Mouse (Mus musculus): Measurements from ENCODE around the gene Panx1. TPM values are rescaled to one million over a fixed set of nuclear protein-coding genes. Genes with fewer than 3 reads are reported as not detected.

Panx1 gene
- total and polyA plus RNA-seq, 3 experiments: 19.7 to 54.0 (median 27.9) TPM

DNA sequence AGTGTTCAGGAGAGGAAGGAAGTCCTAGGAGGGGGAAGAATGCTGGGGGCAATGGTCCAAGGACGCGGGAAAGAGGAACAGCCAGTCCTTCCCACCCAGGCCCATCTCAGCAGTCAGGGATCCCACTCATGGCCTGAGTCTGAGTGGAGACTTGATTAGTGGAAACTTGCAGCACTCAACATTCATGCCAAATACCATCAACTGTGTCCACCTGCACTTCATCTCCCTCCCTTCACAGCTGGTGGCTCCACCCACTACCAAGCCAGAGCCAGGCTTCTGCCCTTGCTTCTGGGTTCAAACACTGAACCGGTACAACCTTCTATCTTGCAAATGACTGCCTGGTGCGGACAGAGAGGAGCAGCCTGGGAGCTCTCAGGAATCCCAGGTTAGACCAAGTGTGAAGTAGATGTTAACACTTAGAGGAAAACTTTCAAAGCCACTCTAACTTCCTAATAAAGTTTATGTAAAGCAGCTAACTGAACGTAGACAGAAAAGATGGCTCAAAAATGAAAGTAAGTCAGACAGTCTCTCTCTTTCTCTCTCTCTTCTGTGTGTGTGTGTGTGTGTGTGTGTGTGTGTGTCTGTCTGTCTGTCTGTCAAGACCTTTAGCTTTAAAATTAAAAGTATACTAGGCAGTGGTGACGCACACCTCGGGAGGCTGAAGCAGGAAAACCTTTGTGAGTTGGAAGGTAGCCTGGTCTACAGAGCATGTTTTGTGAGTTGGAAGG, 10.6 kb downstream of the Panx1 start:
- no peak for DNase-seq (ENCODE audit: extremely low read depth)
- Histone ChIP-seq H3K9me3 (replicated peaks; ENCODE audit: low read length) (peaks cover 6% of the 10 kb centered on the region), H3K9ac (ENCODE audit: insufficient read depth, low read depth) (0 out of 2 replicates have a peak overlapping the region, but pooled peaks have one; percentile 51), H3K4me3 (replicated peaks in 1 of 3; ENCODE audit: low read depth in 2 of 3, low read length in 2 of 3, poor library complexity in 1 of 3) (peak overlapping the region; percentile 5 to 18 (median 15)), H3K36me3 (replicated peaks in 1 of 2; ENCODE audit: control insufficient read depth in 1 of 2, insufficient read depth in 1 of 2, low read length in 1 of 2) (peaks cover 0 to 32% of the 10 kb centered on the region in 2 experiments), H3K79me2 (replicated peaks; ENCODE audit: control insufficient read depth, extremely low read depth, insufficient read depth, poor library complexity, severe bottlenecking) (no peaks in the 10 kb centered on the region), H3K4me1 (ENCODE audit: control insufficient read depth in 1 of 2, insufficient read depth in 2 of 2) (peaks cover 8 to 36% of the 10 kb centered on the region in 2 experiments), H3K4me2 (ENCODE audit: insufficient read depth, low read depth, poor library complexity, severe bottlenecking) (peak overlapping the region; percentile 47; the same call in 1 of the 2 replicates), H3K27ac (ENCODE audit: insufficient read depth, low read depth) (no peak overlapping the region), H3K27me3 (replicated peaks) (no peaks in the 10 kb centered on the region)
- no peak for TF ChIP-seq ZNF384 (IDR thresholded peaks at IDR 0.05; ENCODE audit: low read depth, low read length)
- TF ChIP-seq TBP (conservative IDR thresholded peaks at IDR 0.05; ENCODE audit: low read depth, low read length): no peak
- no peak for TF ChIP-seq GABPA (IDR thresholded peaks at IDR 0.05; ENCODE audit: insufficient replicate concordance, low read depth, low read length)
- no peak for TF ChIP-seq USF1 (IDR thresholded peaks at IDR 0.05; ENCODE audit: low read depth, low read length)
- TF ChIP-seq MEF2A (IDR thresholded peaks at IDR 0.05; ENCODE audit: borderline replicate concordance, low read depth, low read length): no peak
- TF ChIP-seq E2F4 (IDR thresholded peaks at IDR 0.05; ENCODE audit: insufficient replicate concordance, low read depth, low read length): no peak
- TF ChIP-seq CHD2 (IDR thresholded peaks at IDR 0.05; ENCODE audit: low read length): no peak
- no peak for TF ChIP-seq ELF1 (IDR thresholded peaks at IDR 0.05; ENCODE audit: low read depth, low read length)
- TF ChIP-seq IRF4 (IDR thresholded peaks at IDR 0.05; ENCODE audit: low read depth, low read length): no peak
- dilution Hi-C loops (cut with MboI; ENCODE audit: extremely low pct_ligation_motif_present, extremely low pct_unique_long_range_greater_than_20kb, low sequenced_read_pairs): no loop called here
- in situ Hi-C loops (cut with MboI; ENCODE audit: low pct_ligation_motif_present, low pct_unique_long_range_greater_than_20kb, low sequenced_read_pairs): no loop called here

DNA sequence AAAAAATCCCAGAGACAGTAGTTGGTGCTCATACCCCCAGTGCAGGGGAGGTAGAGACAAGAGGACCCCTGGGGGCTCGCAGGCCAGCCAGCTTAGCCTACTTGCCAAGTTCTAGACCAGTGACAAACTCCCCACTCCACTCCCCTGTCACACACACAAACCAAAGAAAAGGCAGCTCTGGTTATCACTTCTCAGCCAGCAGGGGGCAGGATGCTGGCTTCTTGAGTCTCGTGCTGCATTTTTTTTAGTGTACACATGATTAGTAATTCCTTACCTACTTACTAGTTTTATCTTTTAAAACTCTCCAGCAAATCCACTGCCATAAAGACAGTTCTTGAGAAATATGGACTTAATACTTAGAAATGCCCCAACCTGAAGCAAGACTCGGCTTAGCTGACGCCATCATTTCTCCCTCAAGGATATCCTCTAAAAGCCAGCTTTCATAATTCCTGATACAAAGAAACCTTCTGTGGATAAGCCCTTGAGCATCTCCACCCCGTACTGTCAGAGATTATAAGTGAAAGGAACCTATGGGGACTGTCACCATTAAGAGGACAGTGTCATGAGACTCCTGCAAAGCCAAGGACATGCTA, 11.6 kb downstream of the Panx1 start:
- TF ChIP-seq IRF4 (IDR thresholded peaks at IDR 0.05; ENCODE audit: low read depth, low read length) (peak; percentile 20; the same call in 1 of the 2 replicates), USF1 (IDR thresholded peaks at IDR 0.05; ENCODE audit: low read depth, low read length) (no peak), CTCF (conservative IDR thresholded peaks at IDR 0.05 in 1 of 2, IDR thresholded peaks at IDR 0.05 in 1 of 2; ENCODE audit: low read depth in 2 of 2, low read length in 2 of 2) (peak; percentile 50 to 80), RAD21 (IDR thresholded peaks at IDR 0.05; ENCODE audit: low read depth, low read length) (peak; percentile 35), SMC3 (IDR thresholded peaks at IDR 0.05; ENCODE audit: low read depth, low read length) (peak; percentile 76), MAFK (IDR thresholded peaks at IDR 0.05; ENCODE audit: insufficient replicate concordance, low read length) (no peak), BHLHE40 (IDR thresholded peaks at IDR 0.05; ENCODE audit: low read depth, low read length) (peak; percentile 90), ZNF384 (IDR thresholded peaks at IDR 0.05; ENCODE audit: low read depth, low read length) (peak; percentile 90)
- Histone ChIP-seq H3K27ac (ENCODE audit: insufficient read depth, low read depth) (no peak overlapping the region), H3K4me3 (replicated peaks in 1 of 3; ENCODE audit: low read depth in 2 of 3, low read length in 2 of 3, poor library complexity in 1 of 3) (no peak overlapping the region), H3K4me2 (ENCODE audit: insufficient read depth, low read depth, poor library complexity, severe bottlenecking) (no peak overlapping the region), H3K79me2 (replicated peaks; ENCODE audit: control insufficient read depth, extremely low read depth, insufficient read depth, poor library complexity, severe bottlenecking) (no peaks in the 10 kb centered on the region), H3K27me3 (replicated peaks) (no peaks in the 10 kb centered on the region), H3K36me3 (replicated peaks in 1 of 2; ENCODE audit: control insufficient read depth in 1 of 2, insufficient read depth in 1 of 2, low read length in 1 of 2) (peaks cover 0 to 33% of the 10 kb centered on the region in 2 experiments), H3K4me1 (ENCODE audit: control insufficient read depth in 1 of 2, insufficient read depth in 2 of 2) (peaks cover 8 to 36% of the 10 kb centered on the region in 2 experiments), H3K9ac (ENCODE audit: insufficient read depth, low read depth) (no peak overlapping the region), H3K9me3 (replicated peaks; ENCODE audit: low read length) (peaks cover 6% of the 10 kb centered on the region)
- in situ Hi-C loops (cut with MboI; ENCODE audit: low pct_ligation_motif_present, low pct_unique_long_range_greater_than_20kb, low sequenced_read_pairs): no loop called here
- dilution Hi-C loops (cut with MboI; ENCODE audit: extremely low pct_ligation_motif_present, extremely low pct_unique_long_range_greater_than_20kb, low sequenced_read_pairs): no loop called here
- peak; percentile 53 for DNase-seq (ENCODE audit: extremely low read depth)
